Mouse (Mus musculus) midbrain, embryonic 12.5 days (tissue): Measurements from ENCODE around the gene E2f3. TPM values are rescaled to one million over a fixed set of nuclear protein-coding genes. Genes with fewer than 3 reads are reported as not detected.

Source experiments
- ATAC-seq: fragments of 200-750 bp; cut with Nextera tagmentation; 2 replicates; pipeline ENCODE4 v1.8.0; 2017; ENCODE audit warnings: low read depth, moderate TSS enrichment, moderate library complexity; ENCODE audit not compliant: low FRiP score
- H3K27ac ChIP-seq: fragments of 300-500 bp; sonication (generic); replicated peaks from 2 replicates; pipeline ENCODE4 v1.5.1; 2016; ENCODE audit warnings: mild to moderate bottlenecking
- H3K27me3 ChIP-seq: fragments of 300-500 bp; sonication (generic); 2 replicates; pipeline ENCODE4 v1.6.1; 2016; ENCODE audit warnings: mild to moderate bottlenecking
- H3K36me3 ChIP-seq: fragments of 300-500 bp; sonication (generic); 2 replicates; pipeline ENCODE4 v1.6.1; 2016
- H3K4me1 ChIP-seq: fragments of 300-500 bp; sonication (generic); 2 replicates; pipeline ENCODE4 v1.6.1; 2016
- H3K4me2 ChIP-seq: fragments of 300-500 bp; sonication (generic); replicated peaks from 2 replicates; pipeline ENCODE4 v1.6.1; 2016; ENCODE audit warnings: mild to moderate bottlenecking, moderate library complexity
- H3K4me3 ChIP-seq: fragments of 300-500 bp; sonication (generic); 2 replicates; pipeline ENCODE4 v1.5.1; 2016; ENCODE audit warnings: mild to moderate bottlenecking
- H3K9ac ChIP-seq: fragments of 300-500 bp; sonication (generic); replicated peaks from 2 replicates; pipeline ENCODE4 v1.6.1; 2016; ENCODE audit warnings: mild to moderate bottlenecking, moderate library complexity
- H3K9me3 ChIP-seq: fragments of 300-500 bp; sonication (generic); 2 replicates; pipeline ENCODE4 v1.6.1; 2016; ENCODE audit warnings: mild to moderate bottlenecking
- WGBS: fragments of 180-500 bp; shearing (Covaris S2); methylation state at CpG from one replicate; pipeline ENCODE4 v1.1.7; 2016; 5-methylcytosine and 5-hydroxymethylcytosine counted together
- polyA plus RNA-seq: library from polyadenylated mRNA; unstranded; fragments of >200 nt; fragmentation: Nextera tagmentation; extraction: Ambion mirVana; gene quantifications from 2 replicates; pipeline ENCODE4 v1.2.1, GENCODE M21; 2016

E2f3 gene
- polyA plus RNA-seq, 1 experiment from 2014 or later = 18.2 TPM

GRCm38 (mm10) chr13:29913061-29913460 is 72.8 kb downstream of the E2f3 start:
- no peaks in the 10 kb centered on the region for H3K4me1 ChIP-seq
- H3K4me3 ChIP-seq = no peak overlapping the region
- no peak overlapping the region for H3K27ac ChIP-seq
- WGBS = 81% methylated on average over 10 of the region's 10 CpGs
- H3K27me3 ChIP-seq = no peaks in the 10 kb centered on the region
- ATAC-seq = no peak
- H3K9ac ChIP-seq = no peak overlapping the region
- H3K9me3 ChIP-seq = no peaks in the 10 kb centered on the region
- H3K36me3 ChIP-seq = peaks cover 91% of the 10 kb centered on the region
- no peak overlapping the region for H3K4me2 ChIP-seq

- Histone ChIP-seq H3K9me3 (0 out of 2 replicates have a peak, but pooled peaks cover 3% of the 10 kb centered on the region), H3K27me3 (no peaks in the 10 kb centered on the region), H3K36me3 (peaks cover 93% of the 10 kb centered on the region), H3K4me2 (no peak overlapping the region), H3K27ac (no peak overlapping the region), H3K4me3 (no peak overlapping the region), H3K4me1 (no peaks in the 10 kb centered on the region), H3K9ac (no peak overlapping the region)
- no peak for ATAC-seq
- 98% methylated on average over 8 of the region's 8 CpGs for WGBS
Observed at GRCm38 (mm10) chr13:29912251-29912650, 73.6 kb downstream of the E2f3 start.

GRCm38 (mm10) chr13:29911141-29911540 is 74.7 kb downstream of the E2f3 start:
- WGBS = 94% methylated on average over 3 of the region's 3 CpGs
- H3K27me3 ChIP-seq = no peaks in the 10 kb centered on the region
- H3K27ac ChIP-seq = no peak overlapping the region
- H3K9me3 ChIP-seq = 0 out of 2 replicates have a peak, but pooled peaks cover 3% of the 10 kb centered on the region
- H3K36me3 ChIP-seq = peaks cover 90% of the 10 kb centered on the region
- no peak overlapping the region for H3K9ac ChIP-seq
- H3K4me1 ChIP-seq = no peaks in the 10 kb centered on the region
- ATAC-seq = no peak
- no peak overlapping the region for H3K4me3 ChIP-seq
- H3K4me2 ChIP-seq = no peak overlapping the region

- H3K27ac ChIP-seq = no peak overlapping the region
- ATAC-seq = no peak
- 94% methylated on average over 9 of the region's 9 CpGs for WGBS
- no peak overlapping the region for H3K4me2 ChIP-seq
- H3K9ac ChIP-seq = no peak overlapping the region
- no peaks in the 10 kb centered on the region for H3K4me1 ChIP-seq
- peaks cover 17% of the 10 kb centered on the region for H3K9me3 ChIP-seq
- H3K36me3 ChIP-seq = peaks cover 91% of the 10 kb centered on the region
- no peak overlapping the region for H3K4me3 ChIP-seq
- no peaks in the 10 kb centered on the region for H3K27me3 ChIP-seq
Observed at GRCm38 (mm10) chr13:29908431-29908830, 77.4 kb downstream of the E2f3 start.

GRCm38 (mm10) chr13:29907995-29908394 is 77.9 kb downstream of the E2f3 start:
- Histone ChIP-seq H3K9me3 (peaks cover 17% of the 10 kb centered on the region), H3K27me3 (no peaks in the 10 kb centered on the region), H3K4me1 (no peaks in the 10 kb centered on the region), H3K36me3 (peaks cover 88% of the 10 kb centered on the region), H3K4me2 (no peak overlapping the region), H3K27ac (no peak overlapping the region), H3K4me3 (no peak overlapping the region), H3K9ac (no peak overlapping the region)
- ATAC-seq = no peak
- 97% methylated on average over 9 of the region's 9 CpGs for WGBS

GRCm38 (mm10) chr13:29906734-29907133 is 79.1 kb downstream of the E2f3 start:
- H3K4me3 ChIP-seq = no peak overlapping the region
- no peaks in the 10 kb centered on the region for H3K4me1 ChIP-seq
- H3K4me2 ChIP-seq = no peak overlapping the region
- peaks cover 82% of the 10 kb centered on the region for H3K36me3 ChIP-seq
- peaks cover 17% of the 10 kb centered on the region for H3K9me3 ChIP-seq
- WGBS = 97% methylated on average over 10 of the region's 10 CpGs
- no peak for ATAC-seq
- no peaks in the 10 kb centered on the region for H3K27me3 ChIP-seq
- H3K9ac ChIP-seq = no peak overlapping the region
- no peak overlapping the region for H3K27ac ChIP-seq

GRCm38 (mm10) chr13:29903341-29903740 is 82.5 kb downstream of the E2f3 start:
- Histone ChIP-seq H3K4me3 (no peak overlapping the region), H3K27me3 (no peaks in the 10 kb centered on the region), H3K4me2 (no peak overlapping the region), H3K36me3 (peaks cover 50% of the 10 kb centered on the region), H3K9ac (no peak overlapping the region), H3K4me1 (no peaks in the 10 kb centered on the region), H3K9me3 (peaks cover 21% of the 10 kb centered on the region), H3K27ac (no peak overlapping the region)
- 95% methylated on average over 1 of the region's 1 CpGs for WGBS
- ATAC-seq = no peak

GRCm38 (mm10) chr13:29902676-29903075 is 83.2 kb downstream of the E2f3 start:
- Histone ChIP-seq H3K27ac (no peak overlapping the region), H3K4me1 (no peaks in the 10 kb centered on the region), H3K4me2 (no peak overlapping the region), H3K27me3 (no peaks in the 10 kb centered on the region), H3K9me3 (peaks cover 23% of the 10 kb centered on the region), H3K9ac (no peak overlapping the region), H3K4me3 (no peak overlapping the region), H3K36me3 (peaks cover 43% of the 10 kb centered on the region)
- WGBS = 78% methylated on average over 1 of the region's 1 CpGs
- no peak for ATAC-seq

- Histone ChIP-seq H3K4me2 (no peak overlapping the region), H3K9ac (no peak overlapping the region), H3K9me3 (peaks cover 23% of the 10 kb centered on the region), H3K27ac (no peak overlapping the region), H3K4me1 (no peaks in the 10 kb centered on the region), H3K27me3 (no peaks in the 10 kb centered on the region), H3K4me3 (no peak overlapping the region), H3K36me3 (peaks cover 33% of the 10 kb centered on the region)
- ATAC-seq = no peak
- 82% methylated on average over 4 of the region's 4 CpGs for WGBS
Observed at GRCm38 (mm10) chr13:29901641-29902040, 84.2 kb downstream of the E2f3 start.

- ATAC-seq = no peak
Observed at GRCm38 (mm10) chr13:29866780-29867179, 119.1 kb downstream of the E2f3 start.

GRCm38 (mm10) chr13:29864331-29864730 is 121.5 kb downstream of the E2f3 start:
- WGBS = 56% methylated on average over 6 of the region's 6 CpGs
- H3K4me1 ChIP-seq = no peaks in the 10 kb centered on the region
- H3K27me3 ChIP-seq = no peaks in the 10 kb centered on the region
- H3K4me2 ChIP-seq = no peak overlapping the region
- H3K4me3 ChIP-seq = no peak overlapping the region
- no peaks in the 10 kb centered on the region for H3K9me3 ChIP-seq
- H3K27ac ChIP-seq = no peak overlapping the region
- no peak overlapping the region for H3K9ac ChIP-seq
- no peak for ATAC-seq
- H3K36me3 ChIP-seq = no peaks in the 10 kb centered on the region

More at GRCm38 (mm10) chr13:29866780-29867179, 119.1 kb downstream of the E2f3 start:
- Histone ChIP-seq H3K9ac (no peak overlapping the region), H3K27ac (no peak overlapping the region), H3K4me2 (no peak overlapping the region), H3K4me1 (no peaks in the 10 kb centered on the region), H3K9me3 (no peaks in the 10 kb centered on the region), H3K27me3 (no peaks in the 10 kb centered on the region), H3K36me3 (no peaks in the 10 kb centered on the region), H3K4me3 (no peak overlapping the region)
- WGBS = 97% methylated on average over 3 of the region's 3 CpGs

- Histone ChIP-seq H3K9ac (no peak overlapping the region), H3K9me3 (no peaks in the 10 kb centered on the region), H3K4me1 (no peaks in the 10 kb centered on the region), H3K4me2 (no peak overlapping the region), H3K36me3 (no peaks in the 10 kb centered on the region), H3K4me3 (no peak overlapping the region), H3K27me3 (no peaks in the 10 kb centered on the region), H3K27ac (no peak overlapping the region)
- 68% methylated on average over 2 of the region's 2 CpGs for WGBS
- no peak for ATAC-seq
Observed at GRCm38 (mm10) chr13:29860087-29860486, 125.8 kb downstream of the E2f3 start.

- H3K9me3 ChIP-seq = no peaks in the 10 kb centered on the region
- no peak overlapping the region for H3K9ac ChIP-seq
- H3K4me2 ChIP-seq = no peak overlapping the region
- no peak overlapping the region for H3K4me3 ChIP-seq
- H3K27ac ChIP-seq = no peak overlapping the region
- 21% methylated on average over 4 of the region's 4 CpGs for WGBS
- peak; percentile 51; the same call in 1 of the 2 replicates for ATAC-seq
- no peaks in the 10 kb centered on the region for H3K27me3 ChIP-seq
- no peaks in the 10 kb centered on the region for H3K36me3 ChIP-seq
- H3K4me1 ChIP-seq = peaks cover 13% of the 10 kb centered on the region; the same call in 1 of the 2 replicates
Observed at GRCm38 (mm10) chr13:29857436-29857835, 128.4 kb downstream of the E2f3 start.
